ENCODE assay signal across 8 mouse cellular contexts in genomic region chr17:15825481-15826396, GRCm38 (mm10). TPM values are rescaled to one million over a fixed set of nuclear protein-coding genes. Genes with fewer than 3 reads are reported as not detected.
A peak's percentile ranks its signal among the peaks of the same experiment; 100 is the strongest.
DNase-seq lines count a peak whose midpoint lies in the region; ATAC-seq lines count a peak whose summit lies in the region.

No protein-coding gene starts in this region.

- peak overlapping the region; percentile 79 for H3K4me2 ChIP-seq in embryonic facial prominence, embryonic 13.5 days
- peak overlapping the region; percentile 77 for H3K4me2 ChIP-seq in midbrain, embryonic 11.5 days

- under 1% methylated on average over 102 of the region's 102 CpGs for WGBS in embryonic facial prominence, embryonic 13.5 days
- WGBS in midbrain, embryonic 11.5 days, result under 1% methylated on average over 88 of the region's 102 CpGs

- ATAC-seq in frontal cortex, adult (ENCODE audit: low TSS enrichment), result peak; percentile 33
- peak; percentile 34 for ATAC-seq in activated CD4-positive, CD25-positive, alpha-beta regulatory T cell, adult 4 months
- peak; percentile 59 for ATAC-seq in embryonic facial prominence, embryonic 13.5 days (ENCODE audit: insufficient number of reproducible peaks, insufficient read depth, low FRiP score, low TSS enrichment, low read depth)
- ATAC-seq in midbrain, embryonic 11.5 days (ENCODE audit: low FRiP score), result peak; percentile 50

- peak overlapping the region; percentile 94 for H3K4me3 ChIP-seq in embryonic facial prominence, embryonic 13.5 days
- peak overlapping the region; percentile 94 for H3K4me3 ChIP-seq in midbrain, embryonic 11.5 days (ENCODE audit: low read depth, low read length)

- H3K9me3 ChIP-seq in embryonic facial prominence, embryonic 13.5 days, result no peaks in the 10 kb centered on the region
- no peaks in the 10 kb centered on the region for H3K9me3 ChIP-seq in midbrain, embryonic 11.5 days (ENCODE audit: control insufficient read depth, low read length)

- H3K4me1 ChIP-seq in embryonic facial prominence, embryonic 13.5 days, result peaks cover 46% of the 10 kb centered on the region
- peaks cover 27% of the 10 kb centered on the region for H3K4me1 ChIP-seq in midbrain, embryonic 11.5 days (ENCODE audit: control insufficient read depth, insufficient read depth, low read length)

- H3K36me3 ChIP-seq in embryonic facial prominence, embryonic 13.5 days, result no peaks in the 10 kb centered on the region
- no peaks in the 10 kb centered on the region; the same call in 1 of the 2 replicates for H3K36me3 ChIP-seq in midbrain, embryonic 11.5 days (ENCODE audit: control insufficient read depth, insufficient read depth, low read length)

- H3K9ac ChIP-seq in embryonic facial prominence, embryonic 13.5 days, result peak overlapping the region; percentile 95
- peak overlapping the region; percentile 95 for H3K9ac ChIP-seq in midbrain, embryonic 11.5 days (ENCODE audit: low read length)

- DNase-seq in frontal cortex, postnatal 25 days (ENCODE audit: low spot score in 2 of 2), result no peak
- DNase-seq in heart, postnatal 10 days, result peak; percentile 58 to 71
- peak; percentile 67 to 82 for DNase-seq in kidney, postnatal 4 days
- peak; percentile 95 for DNase-seq in midbrain, embryonic 11.5 days (ENCODE audit: low spot score, missing footprints)
- DNase-seq in spleen, postnatal 36 days (ENCODE audit: low spot score in 2 of 2), result peak; percentile 13 to 18

- intact Hi-C loops in heart, postnatal 10 days (cut with DNase I), result loop anchor here (2.0 to 10.0 kb wide), 3 partner anchors 17 to 1799 kb away; partner anchors contain the start of gene Lnpep

- H3K27me3 ChIP-seq in embryonic facial prominence, embryonic 13.5 days, result peaks cover 26% of the 10 kb centered on the region
- H3K27me3 ChIP-seq in midbrain, embryonic 11.5 days (ENCODE audit: control insufficient read depth, insufficient read depth, low read length), result no peaks in the 10 kb centered on the region; the same call in 1 of the 2 replicates

- peak overlapping the region; percentile 92 for H3K27ac ChIP-seq in embryonic facial prominence, embryonic 13.5 days
- peak overlapping the region; percentile 84 for H3K27ac ChIP-seq in midbrain, embryonic 11.5 days (ENCODE audit: low read depth, low read length)

RNA-seq across cellular contexts. Expression of gene Rgmb, which starts 5.1 kb away (rescaled TPM):
- polyA plus RNA-seq in activated CD4-positive, CD25-positive, alpha-beta regulatory T cell, adult 4 months (2017; shearing (Covaris generic)), result 1 to 10 TPM in 1 of 2 experiments, under 1 TPM in 1; 0.70 to 1.3 TPM
- polyA plus RNA-seq in embryonic facial prominence, embryonic 13.5 days (2015; fragmentation: Nextera tagmentation; extraction: Ambion mirVana), result 14.3 and 18.8 TPM in 2 replicates
- total RNA-seq in heart, postnatal 10 days (2021), result 10 to 100 TPM; 25.8 to 26.9 TPM
- polyA plus RNA-seq in midbrain, embryonic 11.5 days (2014; fragmentation: Nextera tagmentation; extraction: Ambion mirVana), result 72.6 and 73.0 TPM in 2 replicates

Comparison
In these comparisons a context has a peak if more than half of its experiments do, and no peak if none do; other contexts are left out.
1. DNase-seq: peak in heart, postnatal 10 days (2 of 2), kidney, postnatal 4 days (2 of 2), midbrain, embryonic 11.5 days (single experiment) and spleen, postnatal 36 days (2 of 2); none in frontal cortex, postnatal 25 days (0 of 2).
2. Peak in every context shown above with its lines, with median percentiles within 50 percentile points of each other: ATAC-seq.